Mouse (Mus musculus) brain, adult 2 months (tissue): ENCODE data around the gene Pan3.

Source experiments
- DNase-seq: peaks from one replicate; pipeline ENCODE4 v3.0.0; 2011; ENCODE audit warnings: low read depth, low spot score

The Pan3 gene

DNA sequence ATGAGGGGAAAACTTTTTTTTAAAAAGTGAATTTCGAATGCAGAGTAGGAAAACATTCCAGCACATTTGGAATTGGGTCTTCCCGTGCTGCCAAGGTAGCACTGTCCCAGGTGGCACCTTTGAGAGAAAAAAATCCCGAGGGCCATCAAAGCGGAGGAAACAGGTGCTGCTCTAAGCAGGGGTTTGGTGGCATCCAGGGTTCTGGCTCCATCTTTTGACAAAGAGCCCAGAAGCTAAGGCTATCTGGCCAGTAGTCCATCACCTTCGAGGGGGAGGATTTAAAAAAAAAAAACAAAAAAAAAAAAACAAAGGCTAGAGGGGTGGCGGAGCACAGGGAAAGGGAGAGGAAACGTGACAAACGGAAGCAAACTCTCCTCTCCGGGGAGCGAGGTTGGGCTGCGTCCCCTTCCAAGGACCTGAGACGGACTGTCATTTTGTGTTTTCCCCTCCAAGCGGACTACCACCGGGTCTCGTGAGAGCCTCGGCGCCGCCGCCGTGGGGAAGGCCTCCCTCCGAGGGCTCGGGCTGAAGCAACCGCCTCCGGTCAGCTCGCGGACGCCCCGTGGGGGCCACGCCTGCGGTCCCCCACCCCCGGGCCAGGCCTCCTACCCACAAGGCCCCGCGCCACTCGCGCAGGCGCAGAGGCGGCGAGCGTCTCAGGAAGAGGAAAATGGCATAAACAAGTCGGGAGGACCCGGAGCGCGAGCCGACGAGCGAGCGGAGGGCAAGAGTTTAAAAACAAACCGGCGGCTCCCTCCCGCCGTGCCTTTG is at the start of gene Pan3:
TSS of gene Pan3 (plus strand) at position 627 of the 771 bp plus-strand sequence.
- DNase-seq: peak; percentile 97

DNA sequence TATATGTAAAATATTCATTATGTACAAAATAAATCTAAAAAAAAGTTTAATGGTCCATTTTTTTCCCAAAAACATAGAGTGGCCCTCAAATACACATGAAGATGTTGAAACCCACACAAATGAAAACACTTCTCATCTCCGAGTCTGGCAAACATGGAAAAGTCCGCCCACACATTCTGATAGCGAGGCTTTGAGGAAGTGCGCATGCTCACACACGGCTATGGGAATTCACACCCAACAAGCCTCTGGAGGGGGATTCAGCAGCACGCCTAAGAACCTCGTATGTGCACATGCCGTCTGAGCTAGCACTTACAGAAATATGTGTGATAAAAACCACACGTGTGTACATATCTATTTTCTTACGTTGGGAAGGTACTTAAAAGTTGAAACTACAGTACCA is 48.6 kb upstream of the Pan3 start:
- DNase-seq: peak; percentile 48

DNA sequence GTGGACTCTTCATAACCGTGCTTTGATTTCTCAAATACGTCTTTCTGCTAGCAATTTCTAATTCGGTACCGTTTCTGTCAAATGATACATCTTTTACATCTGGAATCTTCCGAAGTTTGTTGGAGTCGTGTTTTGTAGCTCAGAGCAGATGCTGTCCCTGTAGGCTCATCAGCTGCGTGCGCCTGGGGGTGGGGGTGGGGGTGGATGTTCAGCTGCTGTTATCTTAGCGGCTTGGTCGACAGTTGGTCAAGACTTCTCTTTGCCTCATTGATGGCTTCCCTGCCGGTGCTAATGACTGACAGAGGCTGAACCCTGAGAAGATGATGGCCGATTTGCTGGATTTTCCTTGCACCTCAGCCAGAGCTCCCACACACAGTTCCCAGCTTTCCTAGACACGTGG is 43.1 kb upstream of the Pan3 start:
- DNase-seq: no peak

DNA sequence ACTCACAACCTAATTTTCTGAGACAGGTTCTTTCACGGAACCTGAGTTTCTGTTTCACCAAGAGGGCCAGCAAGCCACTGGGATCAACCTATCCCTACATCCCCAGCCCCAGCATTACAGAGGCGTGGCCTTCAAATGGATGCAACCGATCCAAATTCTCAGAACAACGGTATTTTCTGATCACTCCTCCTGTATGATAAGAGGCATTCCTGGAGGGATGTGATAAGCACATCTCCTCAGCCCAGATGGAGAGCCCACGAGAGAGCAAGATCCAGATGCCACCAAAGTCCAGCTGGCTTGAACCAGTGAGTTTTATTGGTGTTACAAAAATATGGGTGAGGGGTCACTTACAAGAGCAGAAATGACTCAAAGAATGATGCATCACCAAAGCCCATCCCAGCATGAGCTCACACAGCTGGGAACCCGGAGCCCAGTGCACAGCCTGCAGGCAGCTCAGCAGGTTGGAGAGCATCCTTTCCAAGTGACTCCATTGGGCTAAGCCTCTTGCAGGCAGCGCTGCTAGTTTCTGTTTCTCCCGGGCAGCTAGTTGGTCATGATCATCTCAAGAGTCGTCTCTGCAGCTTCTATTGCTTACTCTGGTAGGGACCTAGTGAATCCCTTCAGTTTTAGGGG is 41.5 kb upstream of the Pan3 start:
- DNase-seq: no peak

DNA sequence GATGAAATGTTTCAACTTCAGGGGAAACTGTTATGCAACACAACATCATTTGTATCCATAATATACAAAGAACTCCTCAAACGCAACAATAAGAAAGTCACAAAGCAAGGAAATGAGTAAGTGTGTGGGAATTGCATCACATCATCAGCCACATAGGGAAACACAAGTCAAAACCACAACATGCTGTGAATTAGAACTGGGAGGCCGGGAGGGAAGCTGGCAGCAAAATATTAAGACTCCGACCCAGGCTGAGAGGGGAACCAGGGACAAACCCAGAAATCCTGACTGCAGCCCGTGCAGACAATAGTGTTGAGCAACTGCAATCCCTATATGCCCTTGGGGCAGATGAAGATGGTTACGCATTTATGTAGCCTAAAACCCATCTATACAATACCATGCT is 40.9 kb upstream of the Pan3 start:
- DNase-seq: no peak

DNA sequence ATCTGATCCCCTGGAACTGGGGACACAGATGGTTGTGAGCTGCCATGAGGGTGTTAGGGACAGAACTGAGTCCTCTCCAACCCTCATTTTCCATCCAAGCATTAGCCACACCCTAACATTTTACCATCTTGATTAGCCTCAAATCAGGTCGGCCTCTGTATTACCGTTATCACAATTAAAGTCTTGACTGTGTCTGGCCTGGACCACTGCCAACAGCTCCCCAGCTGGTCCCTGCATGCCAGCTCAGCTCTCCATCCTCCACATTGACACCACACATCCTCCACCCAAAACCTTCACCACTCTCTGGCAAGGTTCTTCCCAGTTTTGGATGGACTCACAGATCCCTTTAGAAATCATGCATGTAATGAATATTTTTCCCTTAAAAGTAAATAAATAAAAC is 39.2 kb upstream of the Pan3 start:
- peak; percentile 29 for DNase-seq

DNA sequence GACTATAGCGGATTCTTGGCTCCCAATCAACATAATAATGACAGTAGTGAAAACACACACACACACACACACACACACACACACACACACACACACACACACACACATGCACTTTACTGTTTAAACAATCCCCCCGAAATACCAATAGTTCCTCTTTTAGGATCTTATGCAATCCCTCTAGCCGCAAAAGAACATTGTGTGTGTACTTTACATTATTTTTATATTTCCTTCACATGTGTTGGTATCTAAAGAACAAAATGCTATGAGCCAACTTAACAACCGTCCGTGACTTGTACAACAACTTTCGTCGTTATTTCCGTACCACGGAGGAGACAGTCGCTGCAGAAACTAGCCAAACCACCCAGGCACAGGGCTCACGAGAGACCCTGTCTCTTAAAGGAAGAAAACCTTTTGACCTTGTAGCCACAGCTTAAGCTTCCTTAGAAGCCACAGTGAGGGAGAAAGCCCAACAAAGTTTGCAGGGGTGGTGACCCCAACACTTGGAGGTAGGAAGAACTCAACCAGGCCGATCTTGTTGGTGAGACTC is 37.2 kb upstream of the Pan3 start:
- no peak for DNase-seq

DNA sequence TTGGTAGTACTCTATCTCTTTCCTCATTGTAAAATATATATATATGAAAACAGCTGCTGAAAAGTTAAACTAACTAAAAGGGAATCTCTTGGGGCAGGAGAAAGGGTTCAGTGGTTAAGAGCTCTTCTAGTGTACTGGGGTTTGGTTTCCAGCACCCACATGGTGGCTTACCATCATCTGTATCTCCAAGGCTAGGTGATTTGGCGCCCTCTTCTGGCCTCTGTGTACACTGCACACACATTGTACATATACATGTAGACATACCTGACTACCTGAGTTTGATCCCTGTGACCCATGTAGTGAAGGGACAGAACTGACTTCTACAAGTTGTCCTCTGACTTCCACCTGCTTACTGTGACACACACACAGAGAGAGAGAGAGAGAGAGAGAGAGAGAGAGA is 34.9 kb upstream of the Pan3 start:
- DNase-seq: no peak

DNA sequence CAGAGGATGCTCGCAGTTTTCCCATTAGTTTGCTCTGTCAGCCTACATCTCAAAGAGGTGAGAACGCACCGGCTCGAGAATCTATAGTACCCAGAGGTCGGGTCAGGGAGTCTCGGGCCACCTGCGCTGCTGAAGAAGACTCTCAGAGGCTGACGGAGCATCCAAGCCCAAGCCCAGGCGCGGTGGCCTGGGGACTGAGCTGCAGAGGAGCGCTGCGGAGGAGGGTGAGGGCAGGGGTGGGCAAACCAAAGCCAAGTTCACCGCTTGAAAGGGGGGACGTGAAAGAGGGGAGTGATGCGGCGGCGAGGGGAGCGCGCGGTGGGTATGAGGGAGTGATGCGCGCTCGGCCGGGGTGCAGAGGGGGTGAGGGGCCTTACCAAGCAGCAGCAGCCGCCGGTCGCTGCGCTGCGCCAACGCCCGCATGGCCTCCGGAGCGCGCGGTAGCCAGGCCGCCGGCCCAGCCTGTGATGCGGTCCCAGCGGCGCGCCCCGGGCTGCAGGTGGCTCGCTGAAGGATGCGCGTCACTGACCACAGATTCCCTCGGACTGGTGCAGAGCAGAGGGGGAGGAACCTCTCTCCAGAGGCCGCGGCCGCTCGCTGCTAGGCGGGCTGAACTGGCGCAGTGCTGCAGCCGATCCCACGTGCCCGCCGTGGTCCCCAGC is 30.0 kb upstream of the Pan3 start, which contains the start of gene Flt3:
TSS of gene Flt3 (minus strand) at position 647 of the 662 bp plus-strand sequence.
- peak; percentile 87 for DNase-seq

DNA sequence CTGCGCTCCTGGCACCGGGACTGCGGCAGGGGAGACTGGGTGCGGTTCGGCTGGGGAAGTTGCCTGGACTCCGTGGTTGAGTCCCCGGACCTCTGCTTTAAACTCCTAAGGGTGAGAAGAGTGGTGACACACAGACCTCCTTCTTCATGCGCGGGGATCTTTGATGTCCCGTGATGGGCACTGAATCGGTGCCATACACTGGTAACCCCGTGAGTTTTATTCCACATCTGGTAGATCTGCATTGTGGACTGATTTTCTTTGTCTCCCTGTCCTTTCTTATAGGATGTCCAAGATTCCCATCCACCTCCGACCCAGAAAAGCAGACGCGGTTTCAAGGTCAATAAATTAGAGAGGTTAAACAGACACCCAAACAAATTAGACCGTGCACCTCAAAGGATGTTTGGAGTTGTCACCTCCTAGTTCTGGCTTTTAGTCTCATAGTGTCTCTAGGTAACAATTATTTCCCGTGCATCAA is 29.4 kb upstream of the Pan3 start:
- no peak for DNase-seq

DNA sequence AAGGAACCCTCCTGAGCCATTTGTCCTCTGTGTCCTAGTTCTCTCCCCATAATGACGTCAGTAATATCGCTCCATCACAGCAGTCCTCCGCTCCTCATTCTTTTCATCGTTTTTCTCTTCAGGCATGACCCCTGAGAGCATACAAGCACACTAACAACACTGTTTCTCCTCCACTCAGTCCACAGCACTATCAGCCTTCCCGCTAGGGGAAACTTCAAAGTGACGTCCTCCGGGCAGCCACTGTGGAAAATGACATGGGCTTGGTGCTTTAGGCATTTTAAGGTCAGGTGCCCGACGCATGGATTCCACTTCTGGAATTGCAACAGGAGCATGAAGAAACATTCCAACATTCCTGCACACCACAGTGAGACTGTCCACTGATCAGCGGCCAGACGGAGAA is 28.9 kb upstream of the Pan3 start:
- DNase-seq: peak; percentile 43

DNA sequence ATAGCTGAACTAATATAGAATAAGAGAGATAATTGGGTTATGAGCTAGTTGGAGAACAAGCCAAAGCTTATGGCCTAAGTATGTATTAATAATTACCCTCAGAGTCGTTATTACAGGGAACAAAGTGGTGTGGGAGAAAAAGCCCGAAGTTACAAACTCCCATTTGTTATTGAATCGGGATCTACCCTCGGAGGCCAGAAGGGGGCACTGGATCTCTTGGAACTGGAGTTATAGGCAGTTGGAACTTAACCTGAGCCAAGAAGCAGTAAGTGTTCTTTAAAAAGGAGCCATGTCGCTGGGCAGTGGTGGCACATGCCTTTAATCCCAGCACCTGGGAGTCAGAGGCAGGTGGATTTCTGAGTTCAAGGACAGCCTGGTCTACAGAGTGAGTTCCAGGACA is 27.5 kb upstream of the Pan3 start:
- DNase-seq: peak; percentile 84

DNA sequence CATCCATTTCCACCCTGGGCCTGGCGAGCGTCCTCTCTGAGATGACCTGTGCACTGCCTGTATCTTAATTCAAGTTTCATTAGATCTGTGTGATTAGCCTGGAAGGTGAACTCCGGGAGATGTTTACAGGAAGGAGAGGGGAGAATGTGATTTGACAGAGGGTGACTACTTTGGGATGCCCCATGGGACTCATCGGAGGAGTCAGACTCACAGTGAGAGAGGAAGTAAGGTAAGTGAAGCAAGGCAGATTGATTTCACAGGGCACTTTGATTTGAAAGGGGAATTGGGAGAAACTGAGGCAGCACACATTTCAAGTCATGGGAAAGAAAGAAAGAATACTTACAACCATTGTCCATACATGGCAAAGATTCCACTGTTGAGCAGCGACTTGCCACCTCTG is 23.8 kb upstream of the Pan3 start:
- no peak for DNase-seq

DNA sequence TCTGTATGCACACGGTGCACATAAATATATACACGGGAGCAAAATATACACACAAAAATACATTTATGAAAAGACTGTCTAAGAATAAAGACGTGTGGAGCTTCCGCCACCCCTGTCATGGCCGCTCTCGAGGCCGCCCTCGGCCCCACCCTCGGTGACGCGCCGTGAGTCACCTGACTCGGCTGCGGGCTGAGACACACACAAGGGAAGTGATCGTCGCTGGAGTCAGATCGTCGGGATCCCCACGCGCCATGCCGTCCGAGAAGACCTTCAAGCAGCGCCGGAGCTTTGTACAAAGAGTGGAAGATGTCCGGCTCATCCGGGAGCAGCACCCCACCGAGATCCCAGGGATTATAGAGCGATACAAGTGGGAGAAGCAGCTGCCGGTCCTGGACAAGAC is 21.2 kb upstream of the Pan3 start:
- DNase-seq: no peak

DNA sequence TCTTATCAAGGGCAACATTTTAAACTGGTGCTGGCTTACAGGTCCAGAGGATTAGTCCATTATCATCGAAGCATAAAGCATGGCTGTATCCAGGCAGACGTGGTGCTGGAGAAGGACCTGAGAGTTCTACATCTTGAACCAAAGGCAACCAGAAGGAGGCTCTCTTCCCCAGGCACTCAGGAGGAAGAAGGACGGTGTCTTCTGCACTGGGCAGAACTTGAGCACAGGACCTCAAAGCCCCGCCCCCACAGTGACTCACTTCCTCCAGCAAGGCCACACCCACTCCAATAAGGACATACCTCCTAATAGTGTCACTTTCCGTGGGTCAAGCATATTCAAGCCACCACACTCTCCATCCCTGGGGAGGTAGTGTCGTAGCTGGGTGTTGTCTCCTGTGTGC is 19.4 kb upstream of the Pan3 start:
- no peak for DNase-seq

DNA sequence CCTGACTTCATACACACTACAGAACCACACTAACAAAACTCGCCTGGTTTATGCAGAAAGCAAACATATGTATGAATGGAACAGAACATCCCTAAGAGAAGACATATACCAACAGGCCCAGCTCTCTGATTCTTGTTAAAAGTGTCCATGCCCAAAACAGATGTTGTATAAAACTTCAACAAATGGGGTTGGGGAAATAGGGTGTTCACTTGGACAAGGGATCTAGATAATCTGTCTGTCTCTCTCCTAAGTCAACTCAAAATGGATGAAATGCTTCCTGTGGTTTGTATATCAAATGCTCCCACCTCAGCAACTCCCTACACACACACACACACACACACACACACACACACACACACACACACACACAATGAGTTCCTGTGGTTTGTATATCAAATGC is 12.0 kb upstream of the Pan3 start:
- no peak for DNase-seq

DNA sequence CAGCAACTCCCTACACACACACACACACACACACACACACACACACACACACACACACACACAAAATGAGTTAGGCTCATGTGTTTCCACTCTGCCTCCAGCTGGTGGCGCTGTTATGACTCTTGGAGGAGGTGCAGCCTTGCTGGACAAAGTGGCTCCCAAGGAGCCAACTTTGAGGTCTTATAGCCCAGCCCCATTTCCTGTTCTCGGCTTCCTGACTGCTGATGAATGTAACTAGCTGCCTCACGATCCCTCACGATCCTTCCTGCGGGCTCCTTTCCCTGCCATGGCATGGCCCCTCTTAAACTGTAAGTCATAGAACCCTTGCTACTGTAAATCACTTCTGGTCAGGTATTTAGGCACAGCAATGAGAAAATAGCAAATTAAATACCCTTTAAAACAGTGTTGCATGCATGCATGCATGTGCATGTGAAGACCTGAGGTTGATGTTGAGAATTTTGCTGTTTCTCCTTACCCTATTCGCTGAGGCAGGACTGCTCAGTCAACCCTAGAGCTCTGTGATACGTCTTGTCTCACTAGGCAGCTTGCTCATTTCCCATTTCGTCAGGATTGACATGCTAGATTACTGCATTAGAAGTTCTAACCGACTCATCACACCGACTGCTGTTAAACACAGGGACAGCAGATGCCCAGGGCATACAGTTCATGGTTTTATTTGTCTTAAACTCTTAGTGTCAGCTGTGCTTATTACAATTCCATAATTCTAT is 11.4 kb upstream of the Pan3 start:
- DNase-seq: peak; percentile 60

DNA sequence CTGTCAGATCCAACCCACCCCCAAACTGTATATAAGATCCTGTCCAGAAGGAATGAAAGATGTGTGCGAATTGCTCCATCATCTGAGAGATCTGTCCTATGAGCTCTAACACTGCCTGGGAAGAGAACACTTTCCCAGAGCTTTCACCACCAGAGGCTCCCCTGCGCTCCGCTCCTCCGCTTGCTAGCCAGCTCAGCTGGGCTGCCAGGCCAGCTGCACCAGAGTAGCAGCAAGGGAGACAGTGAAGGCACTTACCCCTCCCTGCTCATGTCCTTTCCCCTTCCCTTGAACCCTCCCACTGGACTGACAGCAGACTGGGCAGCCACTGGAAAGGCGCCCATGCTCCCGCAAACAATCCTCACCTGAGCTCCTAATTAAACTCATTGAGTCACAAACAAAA is 6.3 kb upstream of the Pan3 start:
- peak; percentile 36 for DNase-seq

DNA sequence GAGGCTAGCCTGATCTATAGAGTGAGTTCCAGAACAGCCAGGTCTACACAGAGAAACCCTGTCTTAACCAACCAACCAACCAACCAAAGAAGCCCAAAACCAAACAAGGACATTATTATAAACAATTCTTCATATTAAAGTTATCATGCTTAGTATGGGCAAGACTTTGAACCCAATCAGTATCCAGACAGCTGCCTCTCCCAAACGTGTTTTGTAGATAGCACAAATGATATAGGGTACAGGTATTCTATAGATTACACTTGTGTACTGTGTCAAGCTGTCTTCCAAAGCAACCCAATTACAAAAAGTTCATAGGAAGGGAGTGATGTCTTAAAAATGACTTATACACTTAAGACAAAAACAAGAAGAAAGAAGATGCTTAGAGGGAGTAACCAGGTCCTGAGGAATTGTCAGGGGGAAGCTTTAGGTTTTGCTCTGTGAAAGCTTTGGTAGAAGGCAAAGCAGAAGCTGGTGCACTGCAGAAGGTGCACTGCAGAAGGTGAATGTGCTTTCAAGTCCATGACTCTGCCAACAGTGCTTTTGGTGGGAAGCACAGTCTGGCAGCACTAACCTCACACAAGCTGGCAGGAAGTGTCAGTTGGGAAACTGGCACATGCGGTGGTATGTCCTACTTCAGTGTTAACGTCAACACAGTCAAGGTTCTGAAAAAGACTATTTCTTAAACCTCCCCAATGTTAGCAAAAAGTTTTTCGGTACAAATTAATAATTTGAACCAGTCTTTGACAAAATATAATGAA is 3.7 kb upstream of the Pan3 start:
- peak; percentile 95 for DNase-seq

DNA sequence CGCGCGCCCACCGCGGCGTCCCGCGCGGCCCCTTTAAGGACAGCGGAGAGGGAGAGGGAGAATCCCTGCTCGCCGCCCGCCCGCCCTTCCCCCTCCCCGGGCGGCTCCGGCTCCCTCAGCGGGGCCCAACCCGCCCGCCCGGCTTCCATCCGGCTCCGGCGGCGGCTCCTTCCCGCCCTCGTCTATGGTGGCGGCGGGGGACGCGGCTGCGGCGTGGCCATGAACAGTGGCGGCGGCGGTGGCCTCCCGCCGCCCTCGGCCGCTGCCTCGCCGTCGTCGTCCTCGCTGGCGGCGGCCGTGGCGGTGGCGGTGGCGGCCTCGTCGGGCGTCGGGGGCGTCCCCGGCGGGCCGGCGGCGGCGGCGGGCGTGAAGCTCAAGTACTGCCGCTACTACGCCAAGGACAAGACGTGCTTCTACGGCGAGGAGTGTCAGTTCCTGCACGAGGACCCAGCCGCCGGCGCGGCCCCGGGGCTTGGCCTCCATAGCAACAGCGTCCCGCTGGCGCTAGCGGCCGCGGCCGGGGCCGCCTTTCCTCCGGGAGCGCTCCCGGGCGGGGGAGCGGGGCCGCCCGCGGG is 487 bp downstream of the Pan3 start:
- peak; percentile 72 for DNase-seq
